Mouse (Mus musculus) kidney, adult 2 months (tissue): ENCODE measurements around the gene Tent4b. TPM values are rescaled to one million over a fixed set of nuclear protein-coding genes. Genes with fewer than 3 reads are reported as not detected.

ENCODE experiments used
- DNase-seq: peaks from one replicate; pipeline ENCODE4 v3.0.0; 2021
- H3K27ac ChIP-seq: fragments of 200-500 bp; 2 replicates; pipeline ENCODE4 v1.5.1; 2012; ENCODE audit warnings: low read depth, low read length, control low read depth, inconsistent platforms; ENCODE audit not compliant: insufficient read depth
- H3K27me3 ChIP-seq: fragments of 200-500 bp; replicated peaks from 2 replicates; pipeline ENCODE4 v1.6.1; 2012; ENCODE audit warnings: mild to moderate bottlenecking, moderate library complexity, low read length, inconsistent platforms; ENCODE audit not compliant: control insufficient read depth, insufficient read depth
- H3K36me3 ChIP-seq: fragments of 200-500 bp; 2 replicates; pipeline ENCODE4 v1.6.1; 2012; ENCODE audit warnings: mild to moderate bottlenecking, moderate library complexity, low read length, inconsistent platforms; ENCODE audit not compliant: control insufficient read depth, insufficient read depth
- H3K4me1 ChIP-seq: fragments of 200-500 bp; 2 replicates; pipeline ENCODE4 v1.6.1; 2011; ENCODE audit warnings: low read length; ENCODE audit not compliant: control insufficient read depth, insufficient read depth
- H3K4me3 ChIP-seq: fragments of 200-500 bp; 2 replicates; pipeline ENCODE4 v1.5.1; 2011; ENCODE audit warnings: mild to moderate bottlenecking, low read depth, low read length, control low read depth; ENCODE audit not compliant: insufficient read depth
- CTCF ChIP-seq: fragments of 200-500 bp; conservative IDR thresholded peaks from 2 replicates; pipeline ENCODE4 v1.5.1; 2011; ENCODE audit warnings: low read depth, mild to moderate bottlenecking, control low read depth, low read length, moderate library complexity, mixed read lengths; ENCODE audit not compliant: insufficient read depth, insufficient read length
- POLR2A ChIP-seq: fragments of 200-500 bp; IDR thresholded peaks from one replicate; pipeline ENCODE4 v1.6.1; 2011; ENCODE audit warnings: low read depth, low read length, control low read depth
- WGBS: fragments of 180-500 bp; shearing (Covaris S2); methylation state at CpG from one replicate; pipeline ENCODE4 v1.1.7; 2018; 5-methylcytosine and 5-hydroxymethylcytosine counted together
- polyA plus RNA-seq: library from polyadenylated mRNA; depleted of rRNA; stranded (reverse); fragments of >200 nt; gene quantifications from 2 replicates; pipeline ENCODE4 v1.2.3, GENCODE M21; 2012

Gene Tent4b
- polyA plus RNA-seq, 1 experiment: 28.8 TPM

GRCm38 (mm10) chr8:88279220-88279619 is 80.2 kb downstream of the Tent4b start:
- Histone ChIP-seq H3K27ac (no peak overlapping the region), H3K36me3 (no peaks in the 10 kb centered on the region), H3K27me3 (no peaks in the 10 kb centered on the region), H3K4me1 (no peaks in the 10 kb centered on the region), H3K4me3 (no peak overlapping the region)
- TF ChIP-seq CTCF (no peak), POLR2A (no peak)
- 54% methylated on average over 5 of the region's 5 CpGs for WGBS
- no peak for DNase-seq

GRCm38 (mm10) chr8:88279670-88280069 is 80.7 kb downstream of the Tent4b start:
- no peak overlapping the region for H3K4me3 ChIP-seq
- no peaks in the 10 kb centered on the region for H3K4me1 ChIP-seq
- no peaks in the 10 kb centered on the region for H3K27me3 ChIP-seq
- no peaks in the 10 kb centered on the region for H3K36me3 ChIP-seq
- H3K27ac ChIP-seq: no peak overlapping the region
- DNase-seq: no peak
- TF ChIP-seq POLR2A (no peak), CTCF (no peak)
- 64% methylated on average over 6 of the region's 6 CpGs for WGBS

GRCm38 (mm10) chr8:88280904-88281303 is 81.9 kb downstream of the Tent4b start:
- H3K27ac ChIP-seq: no peak overlapping the region
- TF ChIP-seq CTCF (no peak), POLR2A (no peak)
- WGBS: 71% methylated on average over 7 of the region's 7 CpGs

GRCm38 (mm10) chr8:88282684-88283083 is 83.7 kb downstream of the Tent4b start:
- no peaks in the 10 kb centered on the region for H3K4me1 ChIP-seq
- 41% methylated on average over 8 of the region's 8 CpGs for WGBS
- H3K27ac ChIP-seq: no peak overlapping the region
- no peaks in the 10 kb centered on the region for H3K36me3 ChIP-seq
- TF ChIP-seq POLR2A (no peak), CTCF (no peak)
- H3K27me3 ChIP-seq: no peaks in the 10 kb centered on the region
- peak; percentile 58 for DNase-seq
- no peak overlapping the region for H3K4me3 ChIP-seq

More at GRCm38 (mm10) chr8:88280904-88281303, 81.9 kb downstream of the Tent4b start:
- no peaks in the 10 kb centered on the region for H3K36me3 ChIP-seq
- no peak for DNase-seq
- H3K4me3 ChIP-seq: no peak overlapping the region
- H3K4me1 ChIP-seq: no peaks in the 10 kb centered on the region
- H3K27me3 ChIP-seq: no peaks in the 10 kb centered on the region

- no peak for DNase-seq
- TF ChIP-seq CTCF (no peak), POLR2A (no peak)
- H3K4me1 ChIP-seq: no peaks in the 10 kb centered on the region
- H3K27ac ChIP-seq: no peak overlapping the region
- H3K27me3 ChIP-seq: no peaks in the 10 kb centered on the region
- 82% methylated on average over 13 of the region's 13 CpGs for WGBS
- no peaks in the 10 kb centered on the region for H3K36me3 ChIP-seq
- no peak overlapping the region for H3K4me3 ChIP-seq
These were observed 84.5 kb downstream of the Tent4b start for GRCm38 (mm10) chr8:88283243-88284115.

GRCm38 (mm10) chr8:88284738-88285137 is 85.7 kb downstream of the Tent4b start:
- H3K4me3 ChIP-seq: no peak overlapping the region
- H3K4me1 ChIP-seq: no peaks in the 10 kb centered on the region
- WGBS: 49% methylated on average over 7 of the region's 7 CpGs
- H3K27me3 ChIP-seq: no peaks in the 10 kb centered on the region
- no peak for TF ChIP-seq POLR2A
- no peak for TF ChIP-seq CTCF
- H3K36me3 ChIP-seq: no peaks in the 10 kb centered on the region
- no peak overlapping the region for H3K27ac ChIP-seq
- no peak for DNase-seq

- H3K27me3 ChIP-seq: no peaks in the 10 kb centered on the region
- no peaks in the 10 kb centered on the region for H3K4me1 ChIP-seq
- H3K4me3 ChIP-seq: no peak overlapping the region
- WGBS: 78% methylated on average over 8 of the region's 8 CpGs
- no peak for DNase-seq
- H3K36me3 ChIP-seq: no peaks in the 10 kb centered on the region
- TF ChIP-seq POLR2A: no peak
- TF ChIP-seq CTCF: no peak
- H3K27ac ChIP-seq: no peak overlapping the region
These were observed 86.7 kb downstream of the Tent4b start for GRCm38 (mm10) chr8:88285469-88286356.
